Mouse (Mus musculus): Measurements from ENCODE around the gene Dbndd2. TPM values are rescaled to one million over a fixed set of nuclear protein-coding genes. Genes with fewer than 3 reads are reported as not detected.
A peak's percentile ranks its signal among the peaks of the same experiment; 100 is the strongest.

Gene Dbndd2
- polyA plus RNA-seq, 1 experiment from 2014 or later: 0.94 TPM

GRCm38 (mm10) chr2:164487115-164487527, 1.2 kb downstream of the Dbndd2 start:
- peak overlapping the region; percentile 71 for H3K4me2 ChIP-seq
- ATAC-seq: peak; percentile 19; the same call in 1 of the 2 replicates
- peaks cover 12% of the 10 kb centered on the region; the same call in 1 of the 2 replicates for H3K4me1 ChIP-seq
- H3K27ac ChIP-seq: no peak overlapping the region
- H3K9ac ChIP-seq: 0 out of 2 replicates have a peak overlapping the region, but pooled peaks have one; percentile 40
- H3K9me3 ChIP-seq (replicated peaks): no peaks in the 10 kb centered on the region
- 0 out of 2 replicates have a peak, but pooled peaks cover 3% of the 10 kb centered on the region for H3K36me3 ChIP-seq
- H3K27me3 ChIP-seq (replicated peaks): peaks cover 57% of the 10 kb centered on the region
- H3K4me3 ChIP-seq: peak overlapping the region; percentile 61
- 17% methylated on average over 11 of the region's 11 CpGs for WGBS (ENCODE audit: insufficient replicate concordance)

GRCm38 (mm10) chr2:164487812-164488211, 1.9 kb downstream of the Dbndd2 start:
- Histone ChIP-seq H3K4me3 (no peak overlapping the region), H3K36me3 (0 out of 2 replicates have a peak, but pooled peaks cover 3% of the 10 kb centered on the region), H3K4me2 (no peak overlapping the region), H3K27ac (no peak overlapping the region), H3K4me1 (peaks cover 12% of the 10 kb centered on the region; the same call in 1 of the 2 replicates), H3K27me3 (replicated peaks) (peaks cover 57% of the 10 kb centered on the region), H3K9ac (no peak overlapping the region), H3K9me3 (replicated peaks) (no peaks in the 10 kb centered on the region)
- 63% methylated on average over 9 of the region's 9 CpGs for WGBS (ENCODE audit: insufficient replicate concordance)
- ATAC-seq: no peak

GRCm38 (mm10) chr2:164494126-164494525, 8.2 kb downstream of the Dbndd2 start:
- Histone ChIP-seq H3K27me3 (replicated peaks) (no peaks in the 10 kb centered on the region), H3K4me2 (no peak overlapping the region), H3K4me3 (no peak overlapping the region), H3K27ac (no peak overlapping the region), H3K36me3 (peaks cover 4% of the 10 kb centered on the region), H3K9me3 (replicated peaks) (no peaks in the 10 kb centered on the region), H3K4me1 (peaks cover 27% of the 10 kb centered on the region), H3K9ac (no peak overlapping the region)
- no peak for ATAC-seq
- 51% methylated on average over 2 of the region's 2 CpGs for WGBS (ENCODE audit: insufficient replicate concordance)

GRCm38 (mm10) chr2:164496331-164496730, 10.4 kb downstream of the Dbndd2 start:
- H3K9me3 ChIP-seq (replicated peaks): no peaks in the 10 kb centered on the region
- peak overlapping the region; percentile 75; the same call in 1 of the 2 replicates for H3K4me3 ChIP-seq
- H3K9ac ChIP-seq: no peak overlapping the region
- H3K36me3 ChIP-seq: peaks cover 23% of the 10 kb centered on the region
- 30% methylated on average over 1 of the region's 1 CpGs for WGBS (ENCODE audit: insufficient replicate concordance)
- no peak overlapping the region for H3K27ac ChIP-seq
- H3K27me3 ChIP-seq (replicated peaks): no peaks in the 10 kb centered on the region
- peak overlapping the region; percentile 90 for H3K4me2 ChIP-seq
- no peak for ATAC-seq
- H3K4me1 ChIP-seq: peaks cover 28% of the 10 kb centered on the region

- Histone ChIP-seq H3K4me3 (peak within 1 kb of the TSS; percentile 75), H3K4me1 (peaks cover 28% of the 10 kb centered on the region), H3K27ac (peak within 1 kb of the TSS; percentile 33; the same call in 1 of the 2 replicates)
These were observed 11.2 kb downstream of the Dbndd2 start, which contains the start of gene Pigt for GRCm38 (mm10) chr2:164496847-164497690. Gene Pigt (plus strand): TSS chr2:164497520.

GRCm38 (mm10) chr2:164497691-164498268, 11.9 kb downstream of the Dbndd2 start:
- no peaks in the 10 kb centered on the region for H3K9me3 ChIP-seq (replicated peaks)
- peak overlapping the region; percentile 74 for H3K9ac ChIP-seq
- peak overlapping the region; percentile 90 for H3K4me2 ChIP-seq
- peaks cover 28% of the 10 kb centered on the region for H3K4me1 ChIP-seq
- H3K27ac ChIP-seq: peak overlapping the region; percentile 33; the same call in 1 of the 2 replicates
- no peaks in the 10 kb centered on the region for H3K27me3 ChIP-seq (replicated peaks)
- peaks cover 36% of the 10 kb centered on the region for H3K36me3 ChIP-seq
- ATAC-seq: peak; percentile 60
- WGBS (ENCODE audit: insufficient replicate concordance): 3% methylated on average over 21 of the region's 21 CpGs
- H3K4me3 ChIP-seq: peak overlapping the region; percentile 75

More at GRCm38 (mm10) chr2:164496847-164497690, 11.2 kb downstream of the Dbndd2 start, which contains the start of gene Pigt:
- Histone ChIP-seq H3K36me3 (peaks cover 29% of the 10 kb centered on the region), H3K9me3 (replicated peaks) (no peaks in the 10 kb centered on the region), H3K27me3 (replicated peaks) (no peaks in the 10 kb centered on the region), H3K9ac (peak within 1 kb of the TSS; percentile 74), H3K4me2 (peak within 1 kb of the TSS; percentile 90)
- WGBS (ENCODE audit: insufficient replicate concordance): 4% methylated on average over 43 of the region's 43 CpGs
- peak; percentile 94 for ATAC-seq

- H3K27ac ChIP-seq: no peak overlapping the region
- H3K36me3 ChIP-seq: peaks cover 52% of the 10 kb centered on the region
- no peak overlapping the region for H3K4me2 ChIP-seq
- 56% methylated on average over 5 of the region's 5 CpGs for WGBS (ENCODE audit: insufficient replicate concordance)
- peaks cover 7% of the 10 kb centered on the region; the same call in 1 of the 2 replicates for H3K9me3 ChIP-seq (replicated peaks)
- no peak overlapping the region for H3K9ac ChIP-seq
- ATAC-seq: no peak
- peaks cover 28% of the 10 kb centered on the region for H3K4me1 ChIP-seq
- no peaks in the 10 kb centered on the region for H3K27me3 ChIP-seq (replicated peaks)
- no peak overlapping the region for H3K4me3 ChIP-seq
These were observed 13.4 kb downstream of the Dbndd2 start for GRCm38 (mm10) chr2:164499317-164499716.

GRCm38 (mm10) chr2:164500511-164500910, 14.6 kb downstream of the Dbndd2 start:
- no peak for ATAC-seq
- WGBS (ENCODE audit: insufficient replicate concordance): 91% methylated on average over 7 of the region's 7 CpGs
- Histone ChIP-seq H3K9ac (no peak overlapping the region), H3K27me3 (replicated peaks) (no peaks in the 10 kb centered on the region), H3K4me3 (no peak overlapping the region), H3K9me3 (replicated peaks) (peaks cover 14% of the 10 kb centered on the region), H3K27ac (no peak overlapping the region), H3K4me2 (no peak overlapping the region), H3K4me1 (peaks cover 28% of the 10 kb centered on the region), H3K36me3 (peaks cover 64% of the 10 kb centered on the region)

- Histone ChIP-seq H3K4me2 (no peak overlapping the region), H3K4me1 (peaks cover 4% of the 10 kb centered on the region; the same call in 1 of the 2 replicates), H3K4me3 (no peak overlapping the region), H3K27ac (no peak overlapping the region), H3K9ac (no peak overlapping the region), H3K9me3 (replicated peaks) (peaks cover 14% of the 10 kb centered on the region), H3K36me3 (peaks cover 83% of the 10 kb centered on the region), H3K27me3 (replicated peaks) (no peaks in the 10 kb centered on the region)
- 87% methylated on average over 3 of the region's 3 CpGs for WGBS (ENCODE audit: insufficient replicate concordance)
- no peak for ATAC-seq
These were observed 19.0 kb downstream of the Dbndd2 start for GRCm38 (mm10) chr2:164504919-164505318.

GRCm38 (mm10) chr2:164505619-164506347, 19.9 kb downstream of the Dbndd2 start:
- H3K27me3 ChIP-seq (replicated peaks): no peaks in the 10 kb centered on the region
- peaks cover 14% of the 10 kb centered on the region for H3K9me3 ChIP-seq (replicated peaks)
- H3K9ac ChIP-seq: no peak overlapping the region
- no peak overlapping the region for H3K4me2 ChIP-seq
- peak overlapping the region; percentile 3; the same call in 1 of the 2 replicates for H3K27ac ChIP-seq
- ATAC-seq: no peak
- peaks cover 75% of the 10 kb centered on the region for H3K36me3 ChIP-seq
- WGBS (ENCODE audit: insufficient replicate concordance): 60% methylated on average over 4 of the region's 4 CpGs
- peaks cover 4% of the 10 kb centered on the region; the same call in 1 of the 2 replicates for H3K4me1 ChIP-seq
- no peak overlapping the region for H3K4me3 ChIP-seq

GRCm38 (mm10) chr2:164507811-164508210, 21.9 kb downstream of the Dbndd2 start:
- WGBS (ENCODE audit: insufficient replicate concordance): 87% methylated on average over 19 of the region's 19 CpGs
- Histone ChIP-seq H3K4me1 (peaks cover 13% of the 10 kb centered on the region), H3K9me3 (replicated peaks) (peaks cover 14% of the 10 kb centered on the region), H3K4me2 (no peak overlapping the region), H3K4me3 (no peak overlapping the region), H3K36me3 (peaks cover 55% of the 10 kb centered on the region), H3K27me3 (replicated peaks) (no peaks in the 10 kb centered on the region), H3K27ac (no peak overlapping the region), H3K9ac (no peak overlapping the region)
- ATAC-seq: no peak

All from liver, embryonic 12.5 days (tissue).